Mouse (Mus musculus): ENCODE measurements around the gene Thsd4. TPM values are rescaled to one million over a fixed set of nuclear protein-coding genes. Genes with fewer than 3 reads are reported as not detected.

The Thsd4 gene
- polyA plus RNA-seq, 1 experiment: 5.9 TPM

- Histone ChIP-seq H3K27ac (ENCODE audit: insufficient read depth, low read depth, low read length) (0 out of 2 replicates have a peak overlapping the region, but pooled peaks have one; percentile 11), H3K27me3 (replicated peaks; ENCODE audit: control insufficient read depth, insufficient read depth, low read length) (no peaks in the 10 kb centered on the region), H3K36me3 (ENCODE audit: control insufficient read depth, insufficient read depth, low read length) (no peaks in the 10 kb centered on the region), H3K4me3 (ENCODE audit: insufficient read depth, low read depth, low read length) (no peak overlapping the region), H3K4me1 (ENCODE audit: control insufficient read depth, insufficient read depth, low read length) (peaks cover 15% of the 10 kb centered on the region)
- peak; percentile 58 for DNase-seq
- WGBS: 72% methylated on average over 9 of the region's 9 CpGs
- TF ChIP-seq CTCF (conservative IDR thresholded peaks at IDR 0.05; ENCODE audit: insufficient read depth, insufficient read length, low read depth, low read length): no peak
- no peak for TF ChIP-seq POLR2A (IDR thresholded peaks at IDR 0.05; ENCODE audit: low read depth, low read length)
Measured at GRCm38 (mm10) chr9:60231981-60232881, 289.6 kb downstream of the Thsd4 start.

DNA sequence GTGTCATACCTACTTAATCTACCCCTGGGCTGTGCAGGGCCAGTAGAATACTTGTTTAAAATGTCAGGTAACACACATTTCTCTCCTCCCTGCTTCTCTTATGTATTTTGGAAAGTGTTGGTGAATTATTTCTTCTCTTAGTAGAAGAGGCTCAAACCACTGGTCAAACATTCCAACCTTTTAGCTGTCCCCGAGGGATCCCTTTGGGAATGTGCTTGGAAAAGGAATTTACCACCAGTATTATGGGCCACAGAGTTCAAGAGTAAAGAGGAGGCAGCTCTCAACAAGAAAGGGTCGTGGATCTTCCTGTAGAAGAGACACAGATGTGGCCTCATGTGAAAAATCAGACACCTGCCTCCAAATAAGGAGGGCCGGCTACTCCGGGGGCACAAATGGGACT, 292.4 kb downstream of the Thsd4 start:
- peaks cover 12% of the 10 kb centered on the region for H3K4me1 ChIP-seq (ENCODE audit: control insufficient read depth, insufficient read depth, low read length)
- no peaks in the 10 kb centered on the region for H3K36me3 ChIP-seq (ENCODE audit: control insufficient read depth, insufficient read depth, low read length)
- H3K27ac ChIP-seq (ENCODE audit: insufficient read depth, low read depth, low read length): no peak overlapping the region
- DNase-seq: no peak
- TF ChIP-seq POLR2A (IDR thresholded peaks at IDR 0.05; ENCODE audit: low read depth, low read length) (no peak), CTCF (conservative IDR thresholded peaks at IDR 0.05; ENCODE audit: insufficient read depth, insufficient read length, low read depth, low read length) (no peak)
- H3K4me3 ChIP-seq (ENCODE audit: insufficient read depth, low read depth, low read length): no peak overlapping the region
- H3K27me3 ChIP-seq (replicated peaks; ENCODE audit: control insufficient read depth, insufficient read depth, low read length): no peaks in the 10 kb centered on the region
- 61% methylated on average over 4 of the region's 4 CpGs for WGBS

GRCm38 (mm10) chr9:60227727-60228126, 294.1 kb downstream of the Thsd4 start:
- H3K27ac ChIP-seq (ENCODE audit: insufficient read depth, low read depth, low read length): no peak overlapping the region
- no peak overlapping the region for H3K4me3 ChIP-seq (ENCODE audit: insufficient read depth, low read depth, low read length)
- H3K27me3 ChIP-seq (replicated peaks; ENCODE audit: control insufficient read depth, insufficient read depth, low read length): no peaks in the 10 kb centered on the region
- 80% methylated on average over 7 of the region's 7 CpGs for WGBS
- TF ChIP-seq CTCF (conservative IDR thresholded peaks at IDR 0.05; ENCODE audit: insufficient read depth, insufficient read length, low read depth, low read length) (no peak), POLR2A (IDR thresholded peaks at IDR 0.05; ENCODE audit: low read depth, low read length) (no peak)
- H3K36me3 ChIP-seq (ENCODE audit: control insufficient read depth, insufficient read depth, low read length): no peaks in the 10 kb centered on the region
- no peak for DNase-seq
- peaks cover 8% of the 10 kb centered on the region for H3K4me1 ChIP-seq (ENCODE audit: control insufficient read depth, insufficient read depth, low read length)

- no peaks in the 10 kb centered on the region for H3K27me3 ChIP-seq (replicated peaks; ENCODE audit: control insufficient read depth, insufficient read depth, low read length)
- WGBS: 94% methylated on average over 4 of the region's 4 CpGs
- DNase-seq: no peak
Measured at GRCm38 (mm10) chr9:60226679-60227078, 295.2 kb downstream of the Thsd4 start.

GRCm38 (mm10) chr9:60226155-60226554, 295.7 kb downstream of the Thsd4 start:
- H3K4me1 ChIP-seq (ENCODE audit: control insufficient read depth, insufficient read depth, low read length): no peaks in the 10 kb centered on the region
- WGBS: 92% methylated on average over 14 of the region's 14 CpGs
- no peak overlapping the region for H3K4me3 ChIP-seq (ENCODE audit: insufficient read depth, low read depth, low read length)
- no peak for DNase-seq
- no peaks in the 10 kb centered on the region for H3K36me3 ChIP-seq (ENCODE audit: control insufficient read depth, insufficient read depth, low read length)
- H3K27me3 ChIP-seq (replicated peaks; ENCODE audit: control insufficient read depth, insufficient read depth, low read length): no peaks in the 10 kb centered on the region
- no peak overlapping the region for H3K27ac ChIP-seq (ENCODE audit: insufficient read depth, low read depth, low read length)
- TF ChIP-seq CTCF (conservative IDR thresholded peaks at IDR 0.05; ENCODE audit: insufficient read depth, insufficient read length, low read depth, low read length): no peak
- TF ChIP-seq POLR2A (IDR thresholded peaks at IDR 0.05; ENCODE audit: low read depth, low read length): no peak

More at GRCm38 (mm10) chr9:60226679-60227078, 295.2 kb downstream of the Thsd4 start:
- Histone ChIP-seq H3K4me1 (ENCODE audit: control insufficient read depth, insufficient read depth, low read length) (no peaks in the 10 kb centered on the region), H3K27ac (ENCODE audit: insufficient read depth, low read depth, low read length) (no peak overlapping the region), H3K36me3 (ENCODE audit: control insufficient read depth, insufficient read depth, low read length) (no peaks in the 10 kb centered on the region), H3K4me3 (ENCODE audit: insufficient read depth, low read depth, low read length) (no peak overlapping the region)
- no peak for TF ChIP-seq POLR2A (IDR thresholded peaks at IDR 0.05; ENCODE audit: low read depth, low read length)
- TF ChIP-seq CTCF (conservative IDR thresholded peaks at IDR 0.05; ENCODE audit: insufficient read depth, insufficient read length, low read depth, low read length): no peak

- no peak for DNase-seq
- no peaks in the 10 kb centered on the region for H3K36me3 ChIP-seq (ENCODE audit: control insufficient read depth, insufficient read depth, low read length)
- WGBS: 79% methylated on average over 7 of the region's 7 CpGs
- H3K4me1 ChIP-seq (ENCODE audit: control insufficient read depth, insufficient read depth, low read length): no peaks in the 10 kb centered on the region
- no peaks in the 10 kb centered on the region for H3K27me3 ChIP-seq (replicated peaks; ENCODE audit: control insufficient read depth, insufficient read depth, low read length)
- no peak overlapping the region for H3K4me3 ChIP-seq (ENCODE audit: insufficient read depth, low read depth, low read length)
- TF ChIP-seq POLR2A (IDR thresholded peaks at IDR 0.05; ENCODE audit: low read depth, low read length): no peak
- TF ChIP-seq CTCF (conservative IDR thresholded peaks at IDR 0.05; ENCODE audit: insufficient read depth, insufficient read length, low read depth, low read length): no peak
- no peak overlapping the region for H3K27ac ChIP-seq (ENCODE audit: insufficient read depth, low read depth, low read length)
Measured at GRCm38 (mm10) chr9:60225453-60225852, 296.4 kb downstream of the Thsd4 start.

DNA sequence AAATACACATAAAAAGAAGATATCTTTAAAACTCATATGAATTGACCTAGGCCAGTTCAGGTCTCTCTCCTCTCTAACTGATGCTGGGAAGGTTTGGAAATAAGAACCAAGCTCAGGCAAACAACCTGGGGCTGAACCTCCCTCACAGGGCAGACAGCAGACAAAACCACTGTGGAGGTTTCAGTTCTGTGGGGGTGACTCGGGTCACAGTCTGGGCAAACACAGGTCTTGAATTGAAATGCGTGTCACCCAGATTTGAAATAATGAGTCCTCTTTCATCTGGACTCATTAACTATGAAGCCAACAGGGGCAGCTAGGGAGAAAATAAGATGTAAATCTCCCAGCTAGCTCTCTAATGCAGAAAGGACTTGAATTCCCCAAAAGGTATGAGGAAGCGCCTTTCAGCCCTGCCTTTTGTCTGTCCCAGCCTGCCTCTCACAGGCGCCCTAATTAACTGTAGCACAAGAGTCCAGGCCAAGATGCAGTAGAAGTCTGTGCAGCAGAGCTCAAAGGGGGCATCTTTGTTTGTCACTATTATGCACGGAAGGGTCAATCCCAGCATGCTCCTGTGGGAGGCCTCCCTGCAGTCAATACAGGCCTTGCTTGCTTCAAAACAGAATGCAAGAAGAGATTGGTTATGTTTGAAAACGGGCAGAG, 297.7 kb downstream of the Thsd4 start:
- Histone ChIP-seq H3K27ac (ENCODE audit: insufficient read depth, low read depth, low read length) (no peak overlapping the region), H3K4me1 (ENCODE audit: control insufficient read depth, insufficient read depth, low read length) (no peaks in the 10 kb centered on the region), H3K36me3 (ENCODE audit: control insufficient read depth, insufficient read depth, low read length) (no peaks in the 10 kb centered on the region), H3K27me3 (replicated peaks; ENCODE audit: control insufficient read depth, insufficient read depth, low read length) (no peaks in the 10 kb centered on the region), H3K4me3 (ENCODE audit: insufficient read depth, low read depth, low read length) (no peak overlapping the region)
- WGBS: 75% methylated on average over 6 of the region's 6 CpGs
- TF ChIP-seq CTCF (conservative IDR thresholded peaks at IDR 0.05; ENCODE audit: insufficient read depth, insufficient read length, low read depth, low read length) (no peak), POLR2A (IDR thresholded peaks at IDR 0.05; ENCODE audit: low read depth, low read length) (no peak)
- no peak for DNase-seq
